Mouse (Mus musculus): ENCODE measurements around the gene AC109138.7.

The AC109138.7 gene

DNA sequence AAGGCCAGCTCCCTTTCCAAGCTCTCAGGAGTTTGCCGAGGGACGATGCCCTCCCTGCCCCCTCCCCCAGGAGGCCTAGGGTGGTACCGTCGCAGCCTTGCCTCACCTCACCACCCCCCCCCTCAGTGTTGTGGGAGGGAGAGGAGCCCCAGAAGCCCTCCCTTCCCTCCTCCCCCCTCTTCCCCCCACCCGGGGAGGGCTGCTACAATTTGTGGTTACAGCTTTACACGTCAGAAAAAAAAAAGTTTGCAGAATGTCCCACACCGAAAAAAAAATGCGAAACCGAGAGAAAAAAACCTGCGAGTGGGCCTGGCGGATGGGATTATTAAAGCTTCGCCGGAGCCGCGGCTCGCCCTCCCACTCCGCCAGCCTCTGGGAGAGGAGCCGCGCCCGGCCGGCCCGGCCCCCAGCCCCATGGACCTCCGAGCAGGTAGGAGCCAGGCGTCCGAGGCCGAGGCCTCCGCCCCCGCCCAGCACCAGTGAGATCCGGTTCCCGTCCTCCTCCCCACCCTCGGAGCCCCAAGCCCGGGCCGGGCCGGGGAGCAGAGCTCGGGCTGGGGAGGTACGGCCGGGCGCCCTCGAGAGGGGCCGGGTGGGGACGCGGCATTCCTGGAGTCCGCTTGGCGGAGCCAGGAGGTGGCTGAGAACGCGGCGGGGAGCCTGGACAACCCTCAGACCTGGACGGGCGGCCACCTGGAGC, at the start of gene AC109138.7, which contains the start of gene Clcf1:
AC109138.7 (plus strand) TSS at position 287 of the 700 bp plus-strand sequence.
Clcf1 (plus strand) TSS at position 168 of the 700 bp plus-strand sequence.
- DNase-seq: peak; percentile 74

DNA sequence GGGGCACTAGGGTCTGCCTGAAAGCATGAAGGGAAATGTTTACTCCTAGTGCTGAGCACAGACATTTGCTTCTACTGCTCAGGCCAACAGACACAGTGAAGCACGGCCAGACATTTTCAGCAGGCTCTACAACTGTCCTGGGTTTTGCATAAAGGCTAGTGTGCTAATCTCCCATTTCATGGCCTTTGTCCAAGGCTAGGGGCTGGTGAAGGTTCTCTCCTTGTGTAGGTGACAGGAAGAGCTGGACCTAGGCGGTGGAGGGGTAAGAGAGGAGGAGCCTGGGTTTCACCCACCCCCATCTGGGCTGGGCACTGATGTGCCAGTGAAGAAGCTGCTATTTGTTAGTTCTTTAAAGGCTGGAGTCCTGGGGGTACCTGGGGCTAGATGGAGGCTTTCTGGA, 49.4 kb upstream of the AC109138.7 start:
- no peak for DNase-seq

DNA sequence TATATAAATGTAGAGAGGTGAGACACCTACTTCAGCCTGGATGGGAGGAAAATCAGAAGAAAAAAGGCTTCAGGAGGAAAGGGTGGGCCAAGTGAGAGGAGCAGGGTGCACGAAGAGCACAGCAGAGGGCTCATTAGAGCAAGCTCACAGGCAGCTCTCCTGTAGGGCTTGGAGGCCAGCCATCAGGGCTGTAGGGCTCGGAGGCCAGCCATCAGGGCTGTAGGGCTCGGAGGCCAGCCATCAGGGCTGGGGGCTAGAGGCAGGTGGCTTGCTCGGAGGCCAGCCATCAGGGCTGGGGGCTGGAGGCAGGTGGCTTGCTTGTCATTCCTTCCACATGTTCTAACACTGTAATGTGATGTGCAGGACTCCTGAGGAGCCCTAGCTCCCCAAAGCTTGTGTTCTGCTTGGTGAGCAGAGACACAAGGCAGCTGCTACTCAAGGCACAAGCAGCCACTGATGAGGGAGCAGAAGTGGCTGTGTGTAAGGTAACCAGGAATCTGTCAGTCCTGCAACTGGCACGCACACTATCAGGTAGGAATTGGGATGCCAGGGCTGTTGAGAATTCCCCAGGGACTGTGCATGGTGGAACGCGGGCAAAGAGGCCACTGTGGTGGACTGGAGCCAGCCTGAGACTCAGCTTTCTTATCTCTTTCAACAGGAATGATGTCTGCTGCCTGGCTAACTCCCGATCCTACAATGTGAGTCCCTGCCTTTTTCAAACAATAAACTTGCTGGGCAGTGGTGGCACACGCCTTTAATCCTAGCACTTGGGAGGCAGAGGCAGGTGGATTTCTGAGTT, 47.3 kb upstream of the AC109138.7 start:
- no peak for DNase-seq

DNA sequence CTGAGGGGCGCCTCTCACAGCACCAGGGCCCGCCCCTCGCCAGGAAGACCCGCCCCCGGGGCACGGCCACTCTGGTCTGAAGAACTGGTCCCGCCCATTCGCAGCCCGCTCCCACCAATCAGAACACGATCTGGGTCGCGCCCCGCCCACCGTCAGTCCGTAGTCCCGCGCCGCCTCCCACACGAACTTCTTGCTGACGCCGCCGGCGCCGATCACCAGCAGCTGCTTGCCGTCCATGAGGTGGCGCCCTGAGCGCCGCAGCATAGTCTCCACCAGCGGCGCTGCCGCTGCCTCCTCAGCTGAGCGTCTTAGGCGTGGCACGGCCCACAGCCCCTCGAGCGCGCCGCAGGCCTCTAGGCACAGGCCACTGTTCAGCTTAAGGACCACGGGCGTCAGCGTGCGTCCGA, 44.8 kb upstream of the AC109138.7 start:
- DNase-seq: peak; percentile 99

DNA sequence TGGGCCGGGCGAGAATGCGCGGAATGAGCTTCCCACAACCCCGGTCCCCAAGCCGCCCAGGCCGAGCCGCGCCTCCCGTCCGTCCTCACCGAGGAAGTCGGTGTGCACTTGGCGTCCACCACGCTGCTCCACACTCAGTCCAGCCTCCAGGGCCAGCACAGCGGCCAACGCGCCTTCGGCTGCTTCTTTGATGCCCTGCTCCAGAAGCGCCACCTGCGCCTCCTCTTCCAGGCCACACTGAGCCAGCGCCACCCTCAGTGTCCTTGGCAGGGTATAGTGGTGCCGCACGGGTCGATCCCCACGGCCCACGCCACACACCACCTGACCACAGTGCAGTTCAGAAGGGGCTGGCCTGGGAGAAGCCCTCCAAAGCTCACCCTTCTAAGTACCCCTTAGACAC, 44.3 kb upstream of the AC109138.7 start:
- no peak for DNase-seq

DNA sequence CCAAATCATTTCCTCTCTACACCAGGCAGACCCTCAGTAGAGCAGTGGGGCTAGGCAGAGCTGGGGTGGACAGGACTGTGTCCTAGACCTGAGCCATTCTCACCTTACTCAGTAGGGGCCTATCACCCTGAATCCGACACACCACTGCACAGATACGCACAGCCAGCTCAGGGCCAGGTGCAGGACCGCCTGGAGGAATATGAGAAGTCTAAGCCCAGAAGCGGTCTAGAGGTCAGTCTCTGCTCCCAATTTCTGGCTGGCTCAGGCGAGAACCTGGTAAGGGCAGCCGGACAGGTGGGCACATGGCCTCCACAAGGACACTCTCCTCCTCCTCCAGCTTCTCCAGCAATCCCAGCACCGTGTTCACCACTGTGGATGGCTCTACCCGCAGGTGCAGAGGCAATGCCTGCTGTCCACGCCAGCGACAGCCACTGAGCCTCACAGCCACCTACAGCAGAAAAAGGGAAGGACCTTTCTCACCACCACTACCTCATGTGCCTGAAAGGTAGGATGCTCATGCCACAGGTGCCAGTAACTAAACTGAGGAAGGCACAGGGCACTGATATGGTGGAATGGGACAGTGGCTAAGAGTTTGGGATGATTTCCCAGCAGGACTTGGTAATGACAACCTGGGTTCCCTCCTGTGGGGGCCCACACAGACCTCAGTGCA, 43.3 kb upstream of the AC109138.7 start:
- no peak for DNase-seq

DNA sequence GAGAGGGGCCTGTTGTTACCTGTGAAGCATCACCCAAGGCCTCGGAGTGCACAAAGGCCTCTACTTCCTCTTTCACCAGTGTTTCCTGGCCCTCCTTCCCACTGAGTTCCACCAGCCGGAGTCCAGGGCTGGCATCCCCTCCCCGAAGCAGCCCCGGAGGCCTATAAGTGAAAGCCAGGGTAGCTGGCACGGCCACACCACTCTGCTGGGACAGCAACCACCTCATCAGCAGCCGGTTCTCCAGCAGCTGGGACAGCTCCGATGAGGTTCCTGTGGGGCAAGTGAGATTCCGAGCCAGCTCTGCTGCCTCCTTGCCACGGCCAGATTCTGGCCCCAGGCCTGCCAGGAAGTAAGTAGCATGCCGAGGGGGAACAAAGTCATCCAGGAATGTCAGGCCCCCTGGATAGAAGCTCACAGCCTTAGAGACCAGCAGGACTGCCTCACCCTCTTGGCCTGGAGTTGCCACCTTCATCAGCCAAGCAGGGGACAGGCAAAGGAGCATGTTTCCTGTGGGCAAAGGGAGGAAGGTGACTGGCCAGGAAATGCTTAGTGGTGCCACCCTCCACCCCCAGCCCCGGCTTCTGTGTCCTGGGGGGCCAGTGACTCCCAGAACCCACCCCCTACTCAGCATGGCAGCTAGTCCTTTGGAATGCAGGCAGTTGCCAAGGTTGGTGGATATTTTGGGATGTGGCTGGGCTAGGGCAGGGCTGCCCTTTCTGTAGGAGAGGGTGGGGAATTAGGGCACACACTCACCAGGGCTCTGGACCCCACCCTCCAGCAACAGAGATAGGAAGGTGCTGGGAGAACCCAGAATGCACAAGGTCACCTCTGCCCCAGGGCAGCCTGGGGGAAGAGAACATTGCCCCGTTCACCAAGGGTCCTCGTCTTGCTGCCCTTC, 42.5 kb upstream of the AC109138.7 start:
- no peak for DNase-seq

DNA sequence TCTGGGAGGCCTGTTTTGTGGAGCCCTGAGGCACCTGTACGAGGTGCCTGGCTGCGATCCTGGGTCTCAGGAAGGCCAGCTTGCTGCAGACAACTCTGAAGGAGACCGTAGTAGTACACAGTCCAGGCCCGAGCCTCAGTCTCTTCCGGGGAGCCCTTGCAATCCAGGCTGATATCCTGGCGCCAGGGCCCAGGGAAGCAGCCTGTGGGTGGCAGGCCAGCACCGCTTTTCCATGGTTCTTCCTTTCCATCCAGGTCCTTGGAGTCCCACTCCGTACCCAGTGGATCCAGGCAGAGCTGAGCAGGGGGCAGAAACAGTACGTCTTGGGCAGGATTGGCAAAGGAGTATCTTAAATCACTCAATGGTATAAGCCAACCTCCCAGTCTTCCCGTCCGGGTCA, 41.2 kb upstream of the AC109138.7 start:
- DNase-seq: no peak

DNA sequence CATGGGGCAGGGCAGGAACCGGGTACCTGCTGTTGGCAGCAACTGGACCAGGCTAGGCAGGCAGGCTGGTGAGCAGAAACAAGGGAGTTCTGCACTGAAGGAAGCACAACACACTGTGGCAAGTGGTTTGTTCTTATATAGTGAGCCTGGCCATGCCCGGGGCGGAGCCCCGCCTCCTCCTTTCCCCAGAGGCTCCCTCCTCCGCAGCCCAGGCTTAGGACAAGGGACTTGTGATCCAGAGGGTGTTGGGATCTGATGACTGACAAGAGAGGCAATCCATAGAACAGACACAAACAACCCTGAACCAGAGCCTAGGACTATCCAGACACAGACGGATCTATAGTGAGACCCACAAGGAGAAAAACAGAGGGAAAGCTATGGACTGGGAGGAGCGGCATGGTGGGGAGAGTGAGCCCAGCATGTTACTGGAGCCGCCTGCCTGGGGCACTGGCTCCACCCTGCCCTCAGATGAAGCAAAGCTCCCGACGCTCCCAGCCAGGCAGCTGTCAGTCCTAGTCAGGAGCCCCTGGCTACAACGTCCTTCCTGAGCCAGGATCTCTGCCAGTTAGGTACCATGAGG, 38.7 kb upstream of the AC109138.7 start, which contains the start of gene Carns1:
Carns1 (minus strand) TSS at position 112 of the 580 bp plus-strand sequence.
- peak; percentile 50 for DNase-seq

DNA sequence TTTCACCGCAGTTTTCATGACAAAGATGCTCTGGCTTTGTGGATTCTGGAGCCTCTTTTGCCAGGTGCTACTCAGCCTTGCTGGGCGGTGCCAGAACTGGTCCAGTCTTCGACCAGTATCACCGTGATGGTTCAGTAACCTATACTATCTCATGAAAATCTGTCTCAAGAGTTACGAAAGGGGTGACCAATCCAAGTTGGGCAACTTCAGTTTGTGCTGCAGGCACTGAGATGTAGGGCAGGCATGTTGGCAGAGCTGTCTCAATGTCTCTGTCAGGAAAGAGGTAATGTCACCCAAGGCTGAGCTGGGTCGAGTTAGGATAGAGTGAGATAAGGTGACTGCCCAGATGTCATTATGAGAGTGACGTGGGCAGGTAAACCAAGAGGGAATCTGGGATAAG, 33.7 kb upstream of the AC109138.7 start:
- DNase-seq: no peak

DNA sequence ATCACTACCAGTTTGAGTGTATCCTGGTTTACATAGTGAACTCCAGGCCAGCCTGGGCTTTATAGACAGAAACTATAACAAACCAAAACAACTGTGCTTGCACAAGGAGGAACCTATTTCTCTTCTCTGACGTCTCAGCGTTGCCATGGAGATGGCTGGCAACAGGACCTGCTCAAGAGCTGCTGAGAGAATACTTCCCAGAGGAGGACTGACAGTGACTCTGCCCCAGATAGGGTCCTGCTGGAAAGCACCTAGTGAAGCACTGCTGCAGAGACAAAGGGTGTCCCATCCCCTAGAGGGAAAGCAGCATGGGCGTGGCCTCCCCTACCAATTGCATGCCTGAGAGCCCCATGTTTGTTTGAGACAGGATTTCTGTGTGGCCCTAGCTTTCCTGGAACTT, 32.3 kb upstream of the AC109138.7 start:
- DNase-seq: peak; percentile 46

DNA sequence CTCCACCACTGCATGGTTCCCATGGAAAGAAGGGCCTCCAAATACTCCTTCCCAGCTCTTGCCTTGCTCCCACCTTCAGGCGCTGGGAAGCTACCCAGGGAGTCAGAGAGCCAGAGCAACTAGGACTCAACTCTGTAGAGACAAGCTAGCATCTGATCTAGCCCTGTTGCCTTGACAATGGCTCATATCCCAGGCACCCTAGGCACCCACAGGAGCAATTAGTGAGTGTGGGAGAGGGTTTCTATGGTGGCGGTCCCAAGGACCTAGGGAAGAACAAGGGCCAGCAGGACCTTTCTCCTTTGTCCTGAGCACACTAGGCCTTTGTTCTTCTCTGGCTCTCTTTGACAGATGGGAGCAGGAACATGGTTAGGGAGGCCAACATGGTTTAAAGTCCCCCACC, 30.5 kb upstream of the AC109138.7 start:
- DNase-seq: no peak

DNA sequence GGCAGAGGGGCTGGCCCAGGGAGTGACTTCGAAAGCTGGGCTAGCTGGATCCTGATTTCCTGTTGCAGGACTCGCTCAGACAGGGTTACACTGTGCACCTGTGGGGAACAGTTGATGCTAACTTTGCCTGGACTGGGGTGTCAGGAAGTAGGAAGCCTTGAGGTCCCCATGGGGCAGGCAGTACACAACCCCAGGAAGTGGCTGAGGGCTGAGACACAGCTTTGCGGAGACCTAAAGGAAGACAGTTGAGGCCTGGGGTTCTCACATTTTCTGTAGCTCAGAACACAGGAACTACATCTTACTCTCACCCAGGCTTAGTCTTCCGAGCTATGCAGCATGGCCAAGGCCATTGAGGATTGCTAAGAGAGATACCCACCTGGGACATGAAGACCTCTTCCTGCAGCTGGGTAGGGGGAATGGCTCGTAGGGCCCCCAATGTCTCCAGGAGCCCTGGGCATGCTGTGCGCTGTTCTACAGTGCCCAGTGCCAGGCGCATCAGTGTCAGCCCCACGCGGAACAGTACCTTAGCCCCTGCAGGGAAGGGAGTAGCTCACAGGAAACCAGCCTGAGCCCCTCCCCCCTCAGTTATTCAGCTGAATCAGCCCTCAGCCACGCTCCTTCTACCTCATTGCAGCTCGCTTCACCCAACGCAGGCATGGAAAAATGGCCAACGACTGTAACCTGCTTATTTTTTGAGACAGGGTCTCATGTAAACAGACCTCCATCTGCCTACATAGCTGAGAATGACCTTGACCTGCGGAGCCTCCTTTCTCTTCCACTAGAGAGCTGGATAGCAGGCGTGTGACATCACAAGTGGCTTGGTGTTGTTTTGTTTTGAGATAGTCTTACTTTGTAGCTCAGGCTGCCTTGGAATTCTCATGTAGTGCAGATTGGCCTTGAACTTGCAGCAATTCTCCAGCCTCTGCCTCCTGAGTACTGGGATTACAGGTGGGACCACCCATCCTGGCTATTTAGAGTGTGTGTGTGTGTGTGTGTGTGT, 28.9 kb upstream of the AC109138.7 start:
- peak; percentile 30 for DNase-seq

DNA sequence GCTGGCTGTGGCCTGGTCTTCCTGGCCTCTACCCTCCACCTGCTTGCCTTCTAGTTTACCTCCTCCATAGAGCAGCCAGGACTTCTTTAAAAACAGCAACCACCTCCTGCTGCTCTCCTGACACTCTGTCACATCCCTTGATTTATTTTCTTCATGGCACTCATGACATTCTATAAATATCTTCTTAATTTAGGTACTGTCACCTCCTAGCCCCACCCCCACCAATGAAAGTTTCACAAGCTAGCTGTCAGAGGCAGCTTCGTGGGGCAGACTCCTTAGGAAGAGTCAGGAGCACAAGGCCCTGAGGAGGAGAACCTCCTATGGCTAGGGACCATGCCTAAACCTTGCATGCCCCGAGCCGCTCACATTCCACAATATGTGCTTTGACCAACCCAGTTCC, 26.9 kb upstream of the AC109138.7 start:
- DNase-seq: no peak

DNA sequence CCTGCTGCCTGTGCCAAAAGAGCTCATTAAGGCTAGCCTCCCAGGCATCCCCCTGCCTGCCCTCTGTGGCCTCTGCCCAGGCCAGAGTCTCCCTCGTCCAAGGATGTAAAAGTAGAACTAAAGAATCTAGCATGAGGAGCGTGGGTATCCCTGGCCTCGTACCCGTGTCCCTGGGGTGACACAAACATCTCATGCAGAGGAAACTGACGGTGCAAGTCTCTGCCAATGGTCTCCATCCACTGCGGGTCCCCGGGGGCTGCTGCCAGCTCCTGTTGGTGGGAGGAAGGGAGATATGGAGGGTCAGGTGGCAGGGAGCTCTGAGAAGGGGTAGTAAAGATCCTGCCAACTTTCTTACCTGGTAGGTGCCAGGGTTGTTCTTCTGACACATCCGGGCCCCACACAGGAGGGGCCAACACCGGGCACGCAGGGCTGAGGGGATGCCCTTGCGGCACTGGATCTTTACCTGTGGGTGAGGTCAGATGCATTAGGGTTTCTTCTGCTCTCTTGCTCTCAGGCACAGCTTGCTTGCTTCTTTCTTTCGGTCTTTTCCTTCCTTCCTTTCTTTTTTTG, 25.0 kb upstream of the AC109138.7 start:
- no peak for DNase-seq

DNA sequence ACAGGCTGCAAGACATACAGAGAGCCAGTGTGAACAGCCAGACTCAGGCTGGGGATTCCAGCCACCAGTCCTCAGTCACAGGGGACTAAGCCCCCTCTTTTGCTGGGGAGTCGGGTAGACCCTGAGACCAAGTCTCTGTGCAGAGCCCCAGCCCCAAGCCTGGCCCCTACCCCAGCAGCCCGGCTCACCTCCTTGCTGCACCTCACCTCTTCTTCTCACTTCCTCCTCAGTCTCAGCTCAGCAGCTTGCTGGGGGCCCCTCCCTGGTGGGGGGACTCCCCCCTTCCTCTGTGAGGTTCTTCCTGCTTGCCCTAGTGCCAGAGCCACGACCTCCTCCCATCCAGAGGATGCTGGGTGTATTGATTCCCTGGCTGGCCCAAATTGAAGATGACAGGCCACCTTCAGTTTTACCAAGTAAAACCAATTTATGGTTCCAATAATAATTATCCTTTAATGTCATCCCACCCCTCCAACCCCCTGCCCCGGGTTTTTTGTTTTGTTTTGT, 23.3 kb upstream of the AC109138.7 start, which contains the start of gene Tbc1d10c:
Tbc1d10c (minus strand) TSS at position 454 of the 504 bp plus-strand sequence.
- DNase-seq: no peak

DNA sequence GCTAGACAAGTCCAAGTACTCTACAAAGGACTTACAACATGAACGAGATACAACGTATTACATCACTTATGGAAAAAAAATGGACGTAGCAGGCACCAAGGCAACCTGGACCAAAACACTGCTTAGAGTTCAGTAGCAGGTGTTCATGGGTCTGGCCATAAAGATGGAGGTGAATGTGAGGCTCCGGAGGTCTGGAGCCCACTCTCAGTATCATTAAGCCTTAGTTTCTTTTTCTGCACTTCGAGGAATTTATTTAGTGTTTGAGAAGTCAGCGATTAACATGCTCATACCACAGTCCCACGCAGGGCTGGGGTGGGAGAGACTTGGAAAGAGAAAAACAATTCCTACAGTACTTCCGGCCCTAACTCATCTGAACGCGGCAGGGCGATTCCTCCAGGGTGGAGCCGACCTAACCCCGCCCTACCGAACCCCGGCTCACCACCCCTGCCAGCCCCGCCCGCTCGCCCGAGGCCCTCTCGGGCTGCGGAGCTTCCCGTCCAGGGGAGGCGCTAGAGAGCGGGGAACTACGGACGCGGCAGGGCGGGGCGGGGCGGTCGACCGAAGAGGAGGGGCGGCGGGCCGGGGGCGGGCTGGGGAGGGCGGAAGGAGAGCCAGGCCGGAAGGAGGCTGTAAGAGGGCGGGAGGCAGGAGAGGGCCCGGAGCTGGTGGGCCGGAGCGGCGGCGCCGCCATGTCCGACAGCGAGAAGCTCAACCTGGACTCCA, 22.5 kb upstream of the AC109138.7 start, which contains the start of gene Ppp1ca:
Ppp1ca (plus strand) TSS at position 538 of the 723 bp plus-strand sequence.
- DNase-seq: peak; percentile 98

DNA sequence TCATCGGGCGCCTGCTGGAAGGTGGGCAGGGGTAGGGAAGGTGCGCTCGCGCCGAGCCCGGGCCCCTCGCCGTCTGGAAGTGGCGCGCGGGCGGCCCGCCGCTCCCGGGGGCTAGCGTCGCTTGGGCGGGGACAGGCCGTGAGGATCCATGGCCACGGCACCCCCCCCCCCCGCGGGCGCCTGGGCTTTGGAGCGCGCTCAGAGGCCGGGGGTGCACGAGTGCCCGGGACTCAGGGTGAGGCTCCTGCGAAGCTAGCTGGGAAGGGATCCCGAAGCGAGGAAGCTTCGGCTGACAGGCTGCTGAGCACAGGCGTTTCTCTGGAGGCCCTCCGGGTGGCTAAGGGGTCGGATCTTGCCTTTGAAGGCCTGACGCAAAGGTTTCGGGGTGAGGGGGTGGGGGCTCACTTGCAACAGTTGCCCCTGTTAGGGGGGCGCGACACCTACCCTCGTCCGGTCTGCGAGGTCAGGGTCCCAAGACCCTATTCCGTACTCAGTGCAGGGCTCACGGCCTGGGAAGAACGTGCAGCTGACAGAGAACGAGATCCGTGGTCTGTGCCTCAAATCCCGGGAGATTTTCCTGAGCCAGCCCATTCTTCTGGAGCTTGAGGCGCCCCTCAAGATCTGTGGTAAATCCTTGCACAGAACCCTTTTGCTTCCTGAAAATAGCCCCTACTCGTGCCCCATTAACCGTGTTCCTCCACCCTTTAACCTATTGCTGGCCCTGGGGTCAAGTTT, 21.7 kb upstream of the AC109138.7 start:
- DNase-seq: peak; percentile 51

DNA sequence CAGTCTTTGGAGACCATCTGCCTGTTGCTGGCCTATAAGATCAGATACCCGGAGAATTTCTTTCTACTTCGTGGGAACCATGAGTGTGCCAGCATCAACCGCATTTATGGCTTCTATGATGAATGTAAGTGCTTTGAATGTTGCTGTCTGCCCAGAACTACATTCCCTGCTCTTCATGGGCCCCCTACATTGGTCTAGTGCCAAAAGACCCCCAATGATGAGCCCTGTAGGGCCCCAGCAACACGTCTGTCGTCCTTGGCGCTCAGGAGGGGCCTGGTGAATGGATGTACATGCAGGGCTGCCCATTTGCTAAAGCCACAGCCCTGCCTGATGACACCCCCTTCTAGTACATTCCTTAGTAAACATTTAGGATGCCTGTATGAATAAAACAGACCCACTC, 21.0 kb upstream of the AC109138.7 start:
- no peak for DNase-seq
